Mouse (Mus musculus): ENCODE results near the gene Wwox. TPM values are rescaled to one million over a fixed set of nuclear protein-coding genes. Genes with fewer than 3 reads are reported as not detected.
A peak's percentile ranks its signal among the peaks of the same experiment; 100 is the strongest.

Wwox gene
- polyA plus RNA-seq, 1 experiment from 2014 or later: 9.0 TPM

GRCm38 (mm10) chr8:114751376-114752135, 312.1 kb downstream of the Wwox start:
- WGBS: 76% methylated on average over 18 of the region's 18 CpGs
- Histone ChIP-seq H3K9ac (no peak overlapping the region), H3K27me3 (replicated peaks) (no peaks in the 10 kb centered on the region)

DNA sequence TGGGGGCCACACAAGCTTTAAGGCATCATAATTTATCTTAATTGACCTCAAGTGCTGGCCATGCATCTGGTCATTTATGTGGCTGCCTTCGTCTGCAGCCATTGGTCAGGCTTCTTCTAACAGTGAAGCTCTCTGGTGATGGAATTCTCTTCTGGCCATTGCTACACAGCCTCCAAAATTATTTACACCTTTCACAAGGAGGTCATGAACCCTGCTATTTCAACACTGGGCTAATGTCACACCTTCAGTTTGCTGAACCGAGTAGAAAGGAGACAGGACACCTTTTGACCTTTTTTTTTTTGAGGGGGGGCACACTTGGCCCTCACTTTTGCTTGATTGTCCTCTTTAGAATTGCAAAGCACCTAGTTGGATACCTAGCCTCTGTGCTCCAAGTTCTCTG, 320.2 kb downstream of the Wwox start:
- H3K9ac ChIP-seq: no peak overlapping the region
- no peaks in the 10 kb centered on the region for H3K27me3 ChIP-seq (replicated peaks)
- no peaks in the 10 kb centered on the region for H3K4me1 ChIP-seq
- H3K9me3 ChIP-seq: no peaks in the 10 kb centered on the region
- H3K4me2 ChIP-seq: no peak overlapping the region
- no peak for ATAC-seq (ENCODE audit: extremely low read depth, insufficient number of reproducible peaks, low FRiP score, low TSS enrichment)
- WGBS: 57% methylated on average over 2 of the region's 2 CpGs
- no peak overlapping the region for H3K27ac ChIP-seq (replicated peaks)
- no peaks in the 10 kb centered on the region for H3K36me3 ChIP-seq
- no peak overlapping the region for H3K4me3 ChIP-seq

More at GRCm38 (mm10) chr8:114751376-114752135, 312.1 kb downstream of the Wwox start:
- Histone ChIP-seq H3K27ac (replicated peaks) (no peak overlapping the region), H3K36me3 (no peaks in the 10 kb centered on the region), H3K4me3 (no peak overlapping the region), H3K9me3 (no peaks in the 10 kb centered on the region), H3K4me1 (peaks cover 11% of the 10 kb centered on the region), H3K4me2 (no peak overlapping the region)
- ATAC-seq (ENCODE audit: extremely low read depth, insufficient number of reproducible peaks, low FRiP score, low TSS enrichment): no peak

GRCm38 (mm10) chr8:114768536-114768935, 329.1 kb downstream of the Wwox start:
- Histone ChIP-seq H3K27ac (replicated peaks) (no peak overlapping the region), H3K9me3 (no peaks in the 10 kb centered on the region), H3K36me3 (no peaks in the 10 kb centered on the region), H3K4me2 (no peak overlapping the region), H3K4me1 (peaks cover 20% of the 10 kb centered on the region), H3K9ac (no peak overlapping the region), H3K27me3 (replicated peaks) (no peaks in the 10 kb centered on the region), H3K4me3 (no peak overlapping the region)
- no peak for ATAC-seq (ENCODE audit: extremely low read depth, insufficient number of reproducible peaks, low FRiP score, low TSS enrichment)
- WGBS: 88% methylated on average over 3 of the region's 3 CpGs

DNA sequence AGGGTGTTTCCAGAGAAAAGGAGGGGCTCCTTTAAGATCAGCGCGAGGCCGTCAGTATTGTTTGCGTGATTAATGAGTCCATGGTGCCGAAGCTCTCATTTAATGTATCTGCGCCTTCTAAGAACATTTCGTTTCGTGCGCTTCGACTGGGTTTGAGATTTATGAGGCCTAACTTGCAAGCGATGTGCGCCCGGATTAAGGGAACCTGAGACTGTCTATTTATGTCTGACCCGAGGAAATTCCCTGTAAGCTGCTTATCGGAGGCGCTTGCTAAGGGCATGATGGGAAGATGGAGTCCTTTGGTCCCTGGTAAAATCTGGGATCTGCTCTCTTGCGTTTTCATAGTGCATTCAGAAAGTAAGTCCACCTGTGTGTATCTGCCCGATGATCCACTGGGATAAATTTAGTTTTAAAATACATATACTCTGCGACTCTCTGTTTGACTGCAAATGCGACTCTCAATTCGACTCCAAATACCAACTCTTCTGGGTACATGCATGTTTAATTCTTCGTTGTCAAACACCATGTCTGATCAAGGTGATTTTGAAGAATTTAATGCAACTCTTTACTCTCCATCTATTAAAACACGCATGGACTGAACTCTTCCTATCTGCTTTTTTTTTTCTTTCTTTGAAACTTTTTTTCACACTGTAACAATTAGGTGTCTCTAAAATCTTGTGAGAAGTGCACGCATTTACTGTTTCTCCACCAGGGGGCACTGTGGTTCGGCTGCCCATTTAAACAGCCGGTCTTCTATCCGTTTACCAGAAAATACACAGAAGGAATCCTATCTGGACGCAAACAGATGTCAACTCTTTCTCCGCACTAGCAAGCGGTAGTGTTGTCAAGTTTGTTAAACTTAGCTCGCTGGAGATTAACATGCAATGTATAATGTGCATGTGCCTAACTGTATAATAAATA, 331.7 kb downstream of the Wwox start:
- Histone ChIP-seq H3K27ac (replicated peaks) (no peak overlapping the region), H3K4me3 (no peak overlapping the region), H3K9ac (no peak overlapping the region), H3K27me3 (replicated peaks) (no peaks in the 10 kb centered on the region), H3K9me3 (no peaks in the 10 kb centered on the region), H3K4me2 (no peak overlapping the region), H3K4me1 (peaks cover 40% of the 10 kb centered on the region), H3K36me3 (no peaks in the 10 kb centered on the region)
- WGBS: 54% methylated on average over 31 of the region's 31 CpGs
- ATAC-seq (ENCODE audit: extremely low read depth, insufficient number of reproducible peaks, low FRiP score, low TSS enrichment): no peak

GRCm38 (mm10) chr8:114772276-114772849, 332.9 kb downstream of the Wwox start:
- no peak overlapping the region for H3K4me2 ChIP-seq
- H3K4me1 ChIP-seq: peaks cover 46% of the 10 kb centered on the region
- H3K36me3 ChIP-seq: no peaks in the 10 kb centered on the region
- WGBS: 67% methylated on average over 1 of the region's 1 CpGs
- H3K27ac ChIP-seq (replicated peaks): no peak overlapping the region; the same call in 1 of the 2 replicates
- H3K9me3 ChIP-seq: no peaks in the 10 kb centered on the region
- no peaks in the 10 kb centered on the region for H3K27me3 ChIP-seq (replicated peaks)
- no peak overlapping the region for H3K9ac ChIP-seq
- no peak for ATAC-seq (ENCODE audit: extremely low read depth, insufficient number of reproducible peaks, low FRiP score, low TSS enrichment)
- H3K4me3 ChIP-seq: no peak overlapping the region

DNA sequence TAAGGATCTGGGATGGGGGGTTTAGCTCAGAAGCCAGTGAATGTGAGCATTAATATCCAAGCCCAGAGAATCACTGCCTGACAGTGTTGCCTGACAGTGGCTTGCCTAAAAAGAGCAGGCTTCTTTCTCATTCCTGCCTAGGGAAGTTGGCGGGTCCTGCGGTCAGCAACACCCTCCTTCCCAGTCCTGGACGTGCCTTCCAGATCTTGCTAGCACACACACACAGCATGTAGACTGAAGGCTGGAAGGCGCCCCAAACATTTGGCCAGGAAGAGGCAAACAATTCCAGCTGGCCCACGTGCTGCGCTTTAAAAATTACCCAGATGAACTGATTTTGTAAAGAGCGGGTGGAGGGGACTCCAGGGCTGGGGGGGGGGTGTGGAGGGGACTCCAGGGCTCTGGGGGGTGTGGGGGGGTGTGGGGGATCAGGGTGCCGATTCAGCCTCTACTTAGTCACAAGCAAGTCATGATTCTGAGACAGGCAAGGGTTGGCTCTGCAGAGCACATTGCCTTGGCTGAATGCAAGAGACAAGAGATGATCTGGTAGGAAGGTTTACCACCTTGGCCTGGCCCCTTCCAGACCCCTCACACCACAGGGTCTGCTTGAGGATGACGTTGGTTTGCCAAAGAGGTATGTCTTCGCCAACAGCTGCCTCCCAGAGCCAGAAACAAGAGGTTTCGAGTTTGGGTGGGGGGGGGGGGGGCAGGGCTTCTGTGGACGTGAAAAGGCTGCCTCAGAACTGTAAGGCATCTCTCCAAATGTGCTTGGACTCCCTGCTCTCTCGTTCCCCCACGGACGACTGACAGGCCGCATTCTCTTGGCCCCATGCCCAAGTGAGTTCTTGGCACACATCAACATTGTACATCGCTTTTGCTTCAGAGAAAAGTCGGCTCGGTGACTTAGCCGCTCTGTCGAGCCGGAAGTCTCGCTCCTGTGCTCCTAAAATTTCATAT, 334.3 kb downstream of the Wwox start:
- H3K9ac ChIP-seq: peak overlapping the region; percentile 28; the same call in 1 of the 2 replicates
- H3K9me3 ChIP-seq: no peaks in the 10 kb centered on the region
- no peaks in the 10 kb centered on the region for H3K36me3 ChIP-seq
- H3K27ac ChIP-seq (replicated peaks): peak overlapping the region; percentile 78
- H3K27me3 ChIP-seq (replicated peaks): no peaks in the 10 kb centered on the region
- H3K4me1 ChIP-seq: peaks cover 60% of the 10 kb centered on the region
- no peak overlapping the region for H3K4me3 ChIP-seq
- no peak for ATAC-seq (ENCODE audit: extremely low read depth, insufficient number of reproducible peaks, low FRiP score, low TSS enrichment)
- 24% methylated on average over 23 of the region's 23 CpGs for WGBS
- peak overlapping the region; percentile 38 for H3K4me2 ChIP-seq

GRCm38 (mm10) chr8:114774415-114774775, 334.9 kb downstream of the Wwox start:
- 63% methylated on average over 6 of the region's 6 CpGs for WGBS
- no peak overlapping the region for H3K9ac ChIP-seq
- H3K9me3 ChIP-seq: no peaks in the 10 kb centered on the region
- peak overlapping the region; percentile 38 for H3K4me2 ChIP-seq
- ATAC-seq (ENCODE audit: extremely low read depth, insufficient number of reproducible peaks, low FRiP score, low TSS enrichment): no peak
- H3K36me3 ChIP-seq: no peaks in the 10 kb centered on the region
- H3K27ac ChIP-seq (replicated peaks): peak overlapping the region; percentile 78
- peaks cover 60% of the 10 kb centered on the region for H3K4me1 ChIP-seq
- no peaks in the 10 kb centered on the region for H3K27me3 ChIP-seq (replicated peaks)
- no peak overlapping the region for H3K4me3 ChIP-seq

- peaks cover 60% of the 10 kb centered on the region for H3K4me1 ChIP-seq
- H3K27ac ChIP-seq (replicated peaks): no peak overlapping the region
- ATAC-seq (ENCODE audit: extremely low read depth, insufficient number of reproducible peaks, low FRiP score, low TSS enrichment): no peak
Observed at GRCm38 (mm10) chr8:114775543-114775942, 336.1 kb downstream of the Wwox start.

DNA sequence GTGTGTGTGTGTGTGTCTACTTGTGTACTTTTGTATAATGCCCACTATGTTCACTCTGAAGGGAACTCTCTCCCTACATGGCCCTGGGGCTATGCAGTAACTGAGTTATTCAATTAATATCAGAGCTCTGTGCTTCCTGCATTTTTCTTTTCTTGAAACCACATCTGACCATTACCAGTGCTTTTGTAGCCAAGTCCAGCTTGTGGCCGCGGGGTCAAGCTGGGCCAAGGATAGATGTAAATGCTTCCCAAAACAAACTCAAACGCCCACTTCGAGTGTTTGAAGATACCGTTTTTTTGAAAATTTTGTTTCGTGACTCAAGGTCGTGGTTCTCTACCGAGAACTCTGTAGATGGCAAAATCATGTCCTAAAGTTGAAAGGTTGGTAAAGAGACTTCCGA, 337.2 kb downstream of the Wwox start:
- Histone ChIP-seq H3K9ac (no peak overlapping the region), H3K27ac (replicated peaks) (no peak overlapping the region), H3K4me1 (peaks cover 60% of the 10 kb centered on the region), H3K9me3 (no peaks in the 10 kb centered on the region), H3K27me3 (replicated peaks) (no peaks in the 10 kb centered on the region), H3K36me3 (no peaks in the 10 kb centered on the region), H3K4me2 (no peak overlapping the region), H3K4me3 (no peak overlapping the region)
- ATAC-seq (ENCODE audit: extremely low read depth, insufficient number of reproducible peaks, low FRiP score, low TSS enrichment): no peak
- WGBS: 89% methylated on average over 9 of the region's 9 CpGs

More at GRCm38 (mm10) chr8:114775543-114775942, 336.1 kb downstream of the Wwox start:
- no peaks in the 10 kb centered on the region for H3K27me3 ChIP-seq (replicated peaks)
- H3K36me3 ChIP-seq: no peaks in the 10 kb centered on the region
- H3K9ac ChIP-seq: no peak overlapping the region
- H3K4me3 ChIP-seq: no peak overlapping the region
- H3K4me2 ChIP-seq: no peak overlapping the region
- no peaks in the 10 kb centered on the region for H3K9me3 ChIP-seq
- WGBS: 44% methylated on average over 8 of the region's 8 CpGs

DNA sequence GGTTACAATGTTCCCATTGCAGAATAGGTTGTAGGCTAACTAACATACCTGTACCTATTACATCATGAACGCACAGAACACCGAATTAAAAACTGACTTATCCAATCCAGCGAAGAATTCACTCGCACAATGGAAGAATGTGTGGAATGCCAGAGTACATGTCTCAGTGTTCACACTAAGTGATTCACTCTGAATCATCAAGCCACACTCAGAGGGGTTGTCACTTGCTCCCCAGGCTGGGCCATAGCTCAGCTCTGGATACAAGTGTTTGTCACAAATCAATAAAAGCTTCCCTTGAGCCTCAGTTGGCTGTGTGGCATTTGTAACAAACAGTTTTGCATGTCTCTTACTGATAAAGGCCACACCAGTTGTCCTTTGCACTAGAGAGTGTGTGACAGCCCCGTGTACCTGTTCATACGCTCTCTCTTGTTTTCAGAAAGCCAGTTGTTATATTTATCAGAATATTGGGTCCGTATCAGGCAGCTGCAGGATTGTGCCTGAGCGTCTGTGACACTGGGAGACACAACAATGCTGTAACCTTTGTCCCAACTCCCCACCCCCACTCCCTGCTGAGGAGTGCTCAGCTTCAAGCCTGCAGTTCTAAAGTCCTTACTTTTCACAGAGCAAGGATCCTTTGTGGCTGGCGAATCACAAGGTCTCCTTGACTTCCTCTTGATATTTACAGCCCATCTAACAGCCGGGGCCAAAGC, 338.0 kb downstream of the Wwox start:
- ATAC-seq (ENCODE audit: extremely low read depth, insufficient number of reproducible peaks, low FRiP score, low TSS enrichment): no peak
- H3K9ac ChIP-seq: no peak overlapping the region
- peaks cover 56% of the 10 kb centered on the region for H3K4me1 ChIP-seq
- no peak overlapping the region for H3K4me2 ChIP-seq
- H3K4me3 ChIP-seq: no peak overlapping the region
- H3K36me3 ChIP-seq: no peaks in the 10 kb centered on the region
- peak overlapping the region; percentile 15; the same call in 1 of the 2 replicates for H3K27ac ChIP-seq (replicated peaks)
- no peaks in the 10 kb centered on the region for H3K9me3 ChIP-seq
- 34% methylated on average over 10 of the region's 10 CpGs for WGBS
- H3K27me3 ChIP-seq (replicated peaks): no peaks in the 10 kb centered on the region

All from heart, embryonic 13.5 days (tissue).